Mouse (Mus musculus): ENCODE data around the gene Pax1.

Gene Pax1

GRCm38 (mm10) chr2:147372947-147373666, 11.4 kb downstream of the Pax1 start:
- no peak for DNase-seq (ENCODE audit: low spot score)

- no peak for DNase-seq (ENCODE audit: low spot score)
Observed at GRCm38 (mm10) chr2:147373667-147374007, 11.9 kb downstream of the Pax1 start.

GRCm38 (mm10) chr2:147374245-147374644, 12.5 kb downstream of the Pax1 start:
- no peak for DNase-seq (ENCODE audit: low spot score)

GRCm38 (mm10) chr2:147375019-147375715, 13.4 kb downstream of the Pax1 start:
- no peak for DNase-seq (ENCODE audit: low spot score)

- peak; percentile 7 for DNase-seq (ENCODE audit: low spot score)
Observed at GRCm38 (mm10) chr2:147378934-147379333, 17.2 kb downstream of the Pax1 start.

- DNase-seq (ENCODE audit: low spot score): no peak
Observed at GRCm38 (mm10) chr2:147383373-147383772, 21.6 kb downstream of the Pax1 start.

GRCm38 (mm10) chr2:147386949-147387348, 25.2 kb downstream of the Pax1 start:
- no peak for DNase-seq (ENCODE audit: low spot score)

- DNase-seq (ENCODE audit: low spot score): no peak
Observed at GRCm38 (mm10) chr2:147409323-147409722, 47.6 kb downstream of the Pax1 start.

- no peak for DNase-seq (ENCODE audit: low spot score)
Observed at GRCm38 (mm10) chr2:147415037-147415436, 53.3 kb downstream of the Pax1 start.

GRCm38 (mm10) chr2:147424582-147425255, 63.0 kb downstream of the Pax1 start:
- DNase-seq (ENCODE audit: low spot score): no peak

- no peak for DNase-seq (ENCODE audit: low spot score)
Observed at GRCm38 (mm10) chr2:147429607-147430356, 68.1 kb downstream of the Pax1 start.

- DNase-seq (ENCODE audit: low spot score): no peak
Observed at GRCm38 (mm10) chr2:147433120-147433519, 71.4 kb downstream of the Pax1 start.

All from left cerebral cortex, adult 11 months (tissue).